Mouse (Mus musculus) sigmoid colon, adult 10 weeks (tissue): Measurements from ENCODE around the gene Pitx1. TPM values are rescaled to one million over a fixed set of nuclear protein-coding genes. Genes with fewer than 3 reads are reported as not detected.

Experiments
- polyA plus RNA-seq: library from polyadenylated mRNA; stranded (reverse); fragments of 350-450 nt; fragmentation: Illumina TruSeq; extraction: RNeasy Lipid Tissue Mini Kit (QIAGEN cat#74804); gene quantifications from one replicate; pipeline ENCODE4 v1.2.3, GENCODE M21; 2014; ENCODE audit warnings: low read depth, low replicate concordance

Pitx1 gene
- polyA plus RNA-seq, result 0.22 TPM

DNA sequence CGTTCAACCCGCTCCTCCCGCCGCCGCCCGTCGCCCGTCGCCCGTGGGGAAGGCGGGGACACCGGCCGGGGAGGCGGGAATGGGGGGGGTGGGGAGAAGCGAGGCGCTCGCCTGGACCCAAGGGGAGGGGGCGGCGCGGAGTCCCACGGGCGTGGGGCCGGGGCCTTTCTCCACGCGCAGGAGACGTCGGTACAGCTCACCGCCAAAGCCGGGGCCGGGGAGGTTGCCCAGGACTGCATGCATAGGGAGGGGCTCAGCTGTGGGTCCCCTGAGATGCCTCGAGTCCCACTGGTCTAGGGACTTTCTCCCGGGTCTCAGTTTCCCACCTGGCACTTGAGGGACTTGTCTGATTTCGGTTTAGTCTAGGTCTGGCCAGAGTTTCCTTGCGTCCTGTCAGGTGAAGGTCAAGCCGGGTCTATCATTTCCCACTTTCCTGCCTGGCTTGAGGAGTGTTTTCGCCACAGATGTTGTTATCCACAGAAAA, at the start of gene Pitx1:
Gene Pitx1 (minus strand): TSS at position 51 of the 484 bp plus-strand sequence.

GRCm38 (mm10) chr13:55784268-55784667, 51.7 kb downstream of the Pitx1 start, which contains the start of gene Catsper3:
TSS of gene Catsper3 (plus strand) at chr13:55784568.

Other genes starting within 250 kb of the Pitx1 start
- 3.3 TPM for gene B4galt7, start 236.3 kb downstream of the Pitx1 start, polyA plus RNA-seq
- gene Caml, start 213.2 kb downstream of the Pitx1 start, polyA plus RNA-seq, result 57.1 TPM
- 91.2 TPM for gene Ddx46, start 201.2 kb downstream of the Pitx1 start, polyA plus RNA-seq
- gene B230219D22Rik, start 143.1 kb downstream of the Pitx1 start, polyA plus RNA-seq, result 129 TPM
- 84.2 TPM for gene Txndc15, start 121.5 kb downstream of the Pitx1 start, polyA plus RNA-seq
- gene Pcbd2, start 108.8 kb downstream of the Pitx1 start, polyA plus RNA-seq, result 12.6 TPM
- not detected for gene Catsper3, start 51.6 kb downstream of the Pitx1 start, polyA plus RNA-seq